Mouse (Mus musculus) cerebellum, postnatal 4 days (tissue): ENCODE data around the gene Tent5c.
A peak's percentile ranks its signal among the peaks of the same experiment; 100 is the strongest.
"Not testable (repeated sequence)": the region's sequence is repeated elsewhere in the genome, so short reads cannot be mapped to it uniquely, and the experiment has no call there.

Experiments used
- DNase-seq, 2 experiments: peaks; one replicate each; pipeline ENCODE4 v3.0.0; 2022; ENCODE audit warnings: low spot score in 2 of 2, mixed read lengths in 1 of 2

Gene Tent5c

GRCm38 (mm10) chr3:100439088-100439487 lies 50.0 kb downstream of the Tent5c start:
- DNase-seq, result no peak

DNA sequence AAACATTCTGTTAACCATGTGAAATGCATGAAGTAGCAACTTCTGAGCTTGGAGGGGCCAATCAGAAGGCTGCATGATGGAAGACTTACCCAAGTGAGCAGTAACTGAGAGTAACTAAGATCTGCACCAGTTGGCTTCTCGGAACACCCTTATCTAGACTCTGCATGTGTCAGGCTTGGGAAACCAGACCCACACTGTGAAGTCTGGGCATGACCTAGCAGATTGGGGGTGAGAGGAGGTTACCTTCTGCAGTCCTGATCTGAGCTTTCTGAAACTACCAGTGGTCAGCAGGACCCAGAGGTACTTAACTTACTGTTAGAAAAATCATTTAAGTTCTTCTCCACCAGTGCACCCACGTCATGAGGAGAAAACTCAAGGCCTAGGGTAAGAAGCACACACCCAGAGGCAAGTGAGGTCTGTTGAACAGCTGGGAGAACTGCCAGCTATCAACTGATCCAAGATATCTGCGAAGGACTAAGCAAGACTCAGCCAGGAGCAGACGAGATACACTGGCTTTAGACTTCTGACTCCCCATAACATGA lies 50.6 kb downstream of the Tent5c start:
- no peak for DNase-seq

- DNase-seq, result no peak
Observed at GRCm38 (mm10) chr3:100436756-100437155, 52.4 kb downstream of the Tent5c start.

DNA sequence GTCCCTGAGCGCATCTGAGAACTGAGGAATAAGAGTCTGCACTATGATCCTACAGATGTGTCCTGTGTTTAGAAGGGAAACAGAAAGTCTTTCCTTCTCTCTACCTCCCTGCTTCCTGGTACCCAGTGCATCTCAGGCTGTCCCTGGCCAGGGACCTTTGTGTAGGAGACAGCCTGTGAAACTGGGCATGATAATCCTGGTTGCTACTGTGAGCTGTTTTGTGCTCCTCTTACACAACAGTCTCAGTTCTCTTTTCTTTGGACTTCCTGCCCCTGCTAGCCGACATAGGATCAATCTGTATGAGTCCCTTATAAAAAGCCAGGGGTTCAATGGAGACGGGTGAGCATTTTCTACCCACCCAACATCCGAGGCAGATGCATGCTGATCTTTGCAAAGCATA lies 57.4 kb downstream of the Tent5c start:
- DNase-seq, result no peak

- no peak for DNase-seq
Observed at GRCm38 (mm10) chr3:100430731-100431130, 58.4 kb downstream of the Tent5c start.

DNA sequence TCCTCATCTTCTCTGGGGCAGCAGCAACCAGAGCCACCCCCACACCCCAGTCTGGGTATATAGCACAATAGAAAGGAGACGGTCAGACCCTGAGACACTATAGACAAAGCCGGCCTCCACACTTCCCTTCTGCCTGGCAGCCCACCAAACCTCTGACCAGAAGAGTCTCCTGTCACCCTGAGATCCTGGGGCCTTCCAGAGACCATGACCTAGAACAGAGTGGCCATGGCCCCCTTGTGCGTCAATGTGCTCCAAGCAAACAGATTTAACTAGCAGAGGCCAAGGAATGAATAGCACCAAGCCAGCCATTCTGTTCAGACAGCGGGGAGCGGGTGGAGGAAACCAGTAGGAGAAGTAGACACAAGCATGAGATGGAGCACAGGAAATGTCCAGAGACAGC lies 59.0 kb downstream of the Tent5c start:
- no peak for DNase-seq

DNA sequence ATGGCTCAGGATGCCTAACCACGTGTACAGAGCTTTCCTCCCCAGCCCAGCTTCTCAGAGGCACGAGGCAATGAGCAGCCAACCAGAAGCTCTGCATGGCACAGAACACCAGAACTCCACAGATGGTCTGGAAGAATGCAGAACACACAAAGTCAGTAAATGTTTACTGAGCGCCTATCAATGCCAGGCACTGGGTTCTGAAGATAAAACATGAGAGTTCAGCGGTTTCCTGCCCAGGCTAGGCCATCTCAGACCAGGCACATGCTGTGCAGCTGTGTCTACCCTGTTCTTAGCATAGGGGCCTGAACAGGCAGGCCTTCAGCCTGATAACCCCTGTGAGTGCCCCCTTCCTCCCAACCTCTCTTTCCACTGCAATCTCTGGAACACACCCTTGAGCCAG lies 59.5 kb downstream of the Tent5c start:
- DNase-seq, result no peak

- no peak for DNase-seq
Observed at GRCm38 (mm10) chr3:100427548-100427947, 61.6 kb downstream of the Tent5c start.

- DNase-seq, result peak in 1 of 2 experiments; percentile 48
Observed at GRCm38 (mm10) chr3:100422392-100423167, 66.5 kb downstream of the Tent5c start.

- no peak for DNase-seq
Observed at GRCm38 (mm10) chr3:100421354-100421753, 67.8 kb downstream of the Tent5c start.

DNA sequence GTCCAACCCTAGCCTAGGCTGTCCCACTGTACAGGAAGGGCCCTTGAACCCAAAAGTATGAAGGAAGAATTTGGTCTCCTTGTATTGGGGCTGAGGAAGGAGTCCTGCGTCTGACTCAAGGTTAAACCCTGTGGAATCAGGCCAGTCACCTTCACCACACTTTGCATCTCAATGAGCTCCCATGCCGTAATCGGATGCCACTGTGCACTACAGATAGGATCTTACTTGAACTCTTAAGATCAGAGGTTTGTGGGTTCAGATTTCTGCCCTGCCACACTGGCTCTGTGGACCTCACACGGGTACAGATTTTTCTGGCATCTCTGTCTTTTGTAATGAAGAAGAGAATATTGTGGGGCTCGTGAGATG lies 68.5 kb downstream of the Tent5c start:
- no peak for DNase-seq

- DNase-seq, result no peak
Observed at GRCm38 (mm10) chr3:100419962-100420690, 69.0 kb downstream of the Tent5c start.

GRCm38 (mm10) chr3:100418387-100418786 lies 70.7 kb downstream of the Tent5c start:
- DNase-seq, result no peak

- DNase-seq, result peak in 1 of 2 experiments; percentile 16
Observed at GRCm38 (mm10) chr3:100417772-100418311, 71.3 kb downstream of the Tent5c start.

- DNase-seq, result no peak
Observed at GRCm38 (mm10) chr3:100415671-100416070, 73.5 kb downstream of the Tent5c start.

DNA sequence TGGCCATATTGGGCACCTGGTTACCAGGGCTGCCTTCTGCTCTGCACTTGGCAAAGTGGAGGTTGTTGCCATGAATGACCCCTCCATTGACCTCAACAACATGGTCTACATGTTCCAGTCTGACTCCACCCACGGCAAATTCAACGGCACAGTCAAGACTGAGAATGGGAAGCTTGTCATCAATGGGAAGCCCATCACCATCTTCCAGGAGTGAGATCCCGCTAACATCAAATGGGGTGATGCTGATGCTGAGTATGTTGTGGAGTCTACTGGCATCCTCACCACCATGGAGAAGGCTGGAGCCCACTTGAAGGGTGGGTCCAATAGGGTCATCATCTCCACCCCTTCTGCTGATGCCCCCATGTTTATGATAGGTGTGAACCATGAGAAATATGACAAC lies 75.5 kb downstream of the Tent5c start:
- not testable (repeated sequence) for DNase-seq

- no peak for DNase-seq
Observed at GRCm38 (mm10) chr3:100411945-100412344, 77.2 kb downstream of the Tent5c start.

DNA sequence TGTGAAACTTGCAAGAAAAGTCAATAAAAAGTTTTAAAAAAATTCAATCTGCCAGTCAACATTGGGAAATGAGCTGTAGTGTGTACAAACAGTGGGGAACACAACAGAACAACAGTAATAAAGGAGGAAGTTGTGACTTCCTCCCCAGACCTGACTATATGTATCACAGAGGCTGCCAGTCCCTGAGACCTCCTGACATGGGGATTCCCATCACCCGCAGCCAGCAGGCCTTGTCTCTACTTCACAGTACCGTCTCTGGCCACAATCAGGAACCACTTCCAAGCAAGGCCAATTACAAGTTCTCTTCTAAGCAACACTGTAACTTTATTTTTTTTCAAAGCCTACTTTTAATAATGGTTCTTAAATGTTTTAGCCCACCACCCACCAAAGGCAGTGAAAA lies 79.8 kb downstream of the Tent5c start:
- no peak for DNase-seq

GRCm38 (mm10) chr3:100408351-100409043 lies 80.6 kb downstream of the Tent5c start:
- DNase-seq, result no peak

DNA sequence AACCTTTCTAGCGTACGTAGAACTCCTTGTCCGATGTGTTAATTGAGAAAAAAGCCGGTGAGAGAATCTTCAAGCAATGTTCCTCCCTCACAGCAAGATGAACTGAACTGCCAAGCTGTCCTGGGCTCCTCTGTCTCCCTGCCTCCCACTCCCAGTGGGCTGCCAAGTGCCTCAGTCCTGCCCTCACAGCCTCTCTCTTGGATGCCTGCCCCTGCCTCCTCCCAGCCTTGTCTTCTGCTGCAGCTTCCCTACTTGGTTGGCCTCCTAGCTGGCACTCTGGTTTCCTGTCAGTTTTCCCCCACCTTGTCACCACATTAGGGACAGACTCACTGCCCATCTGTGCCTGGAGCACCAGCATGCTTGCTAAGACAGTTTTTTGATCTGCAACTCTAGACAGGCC lies 86.5 kb downstream of the Tent5c start:
- DNase-seq, result no peak
